Mouse (Mus musculus) thymus, adult 18-20 months (tissue): Measurements from ENCODE around the gene Ube2g2.

Experiments used
- DNase-seq, 2 experiments: peaks; one replicate each; pipeline ENCODE4 v3.0.0; 2022; ENCODE audit warnings: mixed read lengths in 2 of 2

Gene Ube2g2

GRCm38 (mm10) chr10:77606855-77607254 lies 15.2 kb upstream of the Ube2g2 start:
- no peak for DNase-seq

GRCm38 (mm10) chr10:77607441-77607840 lies 14.6 kb upstream of the Ube2g2 start:
- no peak for DNase-seq

GRCm38 (mm10) chr10:77608589-77608988 lies 13.5 kb upstream of the Ube2g2 start:
- DNase-seq, result no peak

- DNase-seq, result no peak
These were observed 11.7 kb upstream of the Ube2g2 start for GRCm38 (mm10) chr10:77610221-77610961.

- no peak for DNase-seq
These were observed 8.7 kb upstream of the Ube2g2 start for GRCm38 (mm10) chr10:77613409-77613808.

GRCm38 (mm10) chr10:77615647-77616046 lies 6.4 kb upstream of the Ube2g2 start:
- no peak for DNase-seq

GRCm38 (mm10) chr10:77616166-77616565 lies 5.9 kb upstream of the Ube2g2 start:
- no peak for DNase-seq

- no peak for DNase-seq
These were observed 5.1 kb upstream of the Ube2g2 start for GRCm38 (mm10) chr10:77616926-77617325.

- DNase-seq, result no peak
These were observed 529 bp upstream of the Ube2g2 start for GRCm38 (mm10) chr10:77621546-77621945.

- DNase-seq, result no peak
These were observed 1.0 kb downstream of the Ube2g2 start for GRCm38 (mm10) chr10:77623069-77623492.

- no peak for DNase-seq
These were observed 1.7 kb downstream of the Ube2g2 start for GRCm38 (mm10) chr10:77623639-77624400.

GRCm38 (mm10) chr10:77624570-77624995 lies 2.5 kb downstream of the Ube2g2 start:
- no peak for DNase-seq

- no peak for DNase-seq
These were observed 4.0 kb downstream of the Ube2g2 start for GRCm38 (mm10) chr10:77626036-77626435.

GRCm38 (mm10) chr10:77626591-77626990 lies 4.5 kb downstream of the Ube2g2 start:
- DNase-seq, result no peak

- peak; percentile 44 to 60 for DNase-seq
These were observed 5.4 kb downstream of the Ube2g2 start for GRCm38 (mm10) chr10:77627497-77627896.

GRCm38 (mm10) chr10:77629163-77629562 lies 7.1 kb downstream of the Ube2g2 start:
- DNase-seq, result no peak

GRCm38 (mm10) chr10:77629970-77630369 lies 7.9 kb downstream of the Ube2g2 start:
- no peak for DNase-seq

GRCm38 (mm10) chr10:77634016-77634415 lies 11.9 kb downstream of the Ube2g2 start:
- no peak for DNase-seq

GRCm38 (mm10) chr10:77634452-77635231 lies 12.6 kb downstream of the Ube2g2 start:
- DNase-seq, result no peak

- no peak for DNase-seq
These were observed 14.3 kb downstream of the Ube2g2 start for GRCm38 (mm10) chr10:77636234-77636922.

GRCm38 (mm10) chr10:77638956-77639355 lies 16.9 kb downstream of the Ube2g2 start:
- no peak for DNase-seq

- DNase-seq, result no peak
These were observed 21.1 kb downstream of the Ube2g2 start for GRCm38 (mm10) chr10:77643160-77643559.

- no peak for DNase-seq
These were observed 23.5 kb downstream of the Ube2g2 start for GRCm38 (mm10) chr10:77645571-77645970.
